Mouse (Mus musculus): ENCODE data around the gene Fbxl19. TPM values are rescaled to one million over a fixed set of nuclear protein-coding genes. Genes with fewer than 3 reads are reported as not detected.
A peak's percentile ranks its signal among the peaks of the same experiment; 100 is the strongest.

The Fbxl19 gene
- total RNA-seq (2012; rRNA removed) (25.1 and 28.2 TPM in 2 replicates), total RNA-seq (2014; rRNA removed) (22.4 and 22.6 TPM in 2 replicates), polyA plus RNA-seq (2012; ENCODE audit: insufficient read length, low read depth) (29.3 and 31.7 TPM in 2 replicates)

DNA sequence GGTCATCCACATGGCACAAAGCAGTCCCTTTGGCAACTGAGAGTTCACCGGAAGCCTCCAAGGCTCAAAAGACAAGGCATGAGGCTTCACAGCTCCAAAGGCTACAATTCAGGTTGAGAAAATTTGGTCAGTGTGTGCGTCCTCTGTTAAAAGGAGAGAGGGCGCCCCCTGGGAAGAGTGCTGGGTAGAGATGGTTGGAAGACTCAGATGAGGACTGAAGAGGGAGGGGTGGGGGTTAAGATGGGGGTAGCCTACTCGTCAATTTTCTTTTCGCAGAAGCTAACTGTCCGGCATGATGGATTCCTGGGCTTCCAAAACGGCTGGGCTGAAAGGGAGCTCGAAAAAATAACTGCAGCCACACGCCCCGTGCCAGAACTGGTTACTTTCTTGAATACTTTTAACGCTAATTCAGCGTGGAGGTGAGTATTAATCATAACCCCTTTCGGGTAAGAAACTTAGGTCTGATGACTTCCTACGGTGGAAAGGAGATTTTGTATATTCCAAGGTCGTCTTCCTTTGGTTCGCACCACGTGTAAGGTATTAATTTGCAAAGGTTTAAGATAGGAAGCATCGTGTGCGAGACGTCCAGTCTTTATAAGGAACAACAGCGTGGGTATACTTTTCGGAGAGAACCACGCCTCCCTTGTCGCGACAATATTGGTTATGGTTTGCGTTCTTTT, at the start of gene Fbxl19:
Fbxl19 (plus strand) TSS at position 178 of the 680 bp plus-strand sequence.
- dilution Hi-C loops (cut with MboI; ENCODE audit: extremely low pct_ligation_motif_present, extremely low pct_unique_long_range_greater_than_20kb, low sequenced_read_pairs): no loop called here
- H3K4me3 ChIP-seq (replicated peaks in 1 of 3; ENCODE audit: low read depth in 2 of 3, low read length in 2 of 3, poor library complexity in 1 of 3): peak within 1 kb of the TSS; percentile 71 to 98 (median 87)
- in situ Hi-C loops (cut with MboI; ENCODE audit: low pct_ligation_motif_present, low pct_unique_long_range_greater_than_20kb, low sequenced_read_pairs): no loop called here
- no peaks in the 10 kb centered on the region for H3K27me3 ChIP-seq (replicated peaks)
- TF ChIP-seq CTCF (conservative IDR thresholded peaks at IDR 0.05 in 1 of 2, IDR thresholded peaks at IDR 0.05 in 1 of 2; ENCODE audit: low read depth in 2 of 2, low read length in 2 of 2) (peak; percentile 28 to 86; a peak in 2 of 4 replicates), MYC (IDR thresholded peaks at IDR 0.05; ENCODE audit: low read depth, low read length) (peak; percentile 70), GABPA (IDR thresholded peaks at IDR 0.05; ENCODE audit: insufficient replicate concordance, low read depth, low read length) (no peak), POLR2AphosphoS2 (IDR thresholded peaks at IDR 0.05; ENCODE audit: low read depth, low read length) (no peak), ELF1 (IDR thresholded peaks at IDR 0.05; ENCODE audit: low read depth, low read length) (peak; percentile 39; the same call in 1 of the 2 replicates), MAX (IDR thresholded peaks at IDR 0.05; ENCODE audit: low read length) (peak; percentile 64), RCOR1 (conservative IDR thresholded peaks at IDR 0.05; ENCODE audit: low read depth, low read length) (0 out of 2 replicates have a peak, but pooled peaks have one; percentile 36), MXI1 (IDR thresholded peaks at IDR 0.05; ENCODE audit: low read depth, low read length) (peak; percentile 56), JUND (conservative IDR thresholded peaks at IDR 0.05; ENCODE audit: low read depth, low read length) (no peak), JUN (IDR thresholded peaks at IDR 0.05; ENCODE audit: insufficient read depth, low read depth, low read length) (no peak), KAT2A (IDR thresholded peaks at IDR 0.05; ENCODE audit: insufficient replicate concordance, low read length) (no peak), MAZ (IDR thresholded peaks at IDR 0.05; ENCODE audit: low read depth, low read length) (peak; percentile 95), MAFK (IDR thresholded peaks at IDR 0.05; ENCODE audit: insufficient replicate concordance, low read length) (no peak), PAX5 (IDR thresholded peaks at IDR 0.05; ENCODE audit: low read length) (no peak), POLR2A (IDR thresholded peaks at IDR 0.05; ENCODE audit: low read depth, low read length) (peak; percentile 28), ZKSCAN1 (IDR thresholded peaks at IDR 0.05; ENCODE audit: borderline replicate concordance, low read depth, low read length) (no peak), SIN3A (IDR thresholded peaks at IDR 0.05; ENCODE audit: low read length) (peak; percentile 62; the same call in 1 of the 2 replicates), SMC3 (IDR thresholded peaks at IDR 0.05; ENCODE audit: low read depth, low read length) (peak; percentile 69), ZMIZ1 (IDR thresholded peaks at IDR 0.05; ENCODE audit: low read depth, low read length) (0 out of 2 replicates have a peak, but pooled peaks have one; percentile 53), HCFC1 (IDR thresholded peaks at IDR 0.05; ENCODE audit: low read depth, low read length) (peak; percentile 54), USF1 (IDR thresholded peaks at IDR 0.05; ENCODE audit: low read depth, low read length) (no peak), E2F4 (IDR thresholded peaks at IDR 0.05; ENCODE audit: insufficient replicate concordance, low read depth, low read length) (0 out of 2 replicates have a peak, but pooled peaks have one; percentile 26), MEF2A (IDR thresholded peaks at IDR 0.05; ENCODE audit: borderline replicate concordance, low read depth, low read length) (0 out of 2 replicates have a peak, but pooled peaks have one; percentile 32), RAD21 (IDR thresholded peaks at IDR 0.05; ENCODE audit: low read depth, low read length) (peak; percentile 56), BHLHE40 (IDR thresholded peaks at IDR 0.05; ENCODE audit: low read depth, low read length) (no peak), NELFE (IDR thresholded peaks at IDR 0.05; ENCODE audit: low read depth, low read length) (peak; percentile 51), ETS1 (conservative IDR thresholded peaks at IDR 0.05; ENCODE audit: low read depth, low read length) (no peak), TCF12 (IDR thresholded peaks at IDR 0.05; ENCODE audit: low read depth, low read length) (no peak), ZC3H11A (IDR thresholded peaks at IDR 0.05; ENCODE audit: low read depth, low read length) (peak; percentile 32; the same call in 1 of the 2 replicates), USF2 (conservative IDR thresholded peaks at IDR 0.05; ENCODE audit: low read depth, low read length) (no peak), EP300 (IDR thresholded peaks at IDR 0.05; ENCODE audit: low read length) (no peak), UBTF (IDR thresholded peaks at IDR 0.05; ENCODE audit: low read depth, low read length) (0 out of 2 replicates have a peak, but pooled peaks have one; percentile 36), NRF1 (IDR thresholded peaks at IDR 0.05; ENCODE audit: low read depth, low read length) (no peak), ZNF384 (IDR thresholded peaks at IDR 0.05; ENCODE audit: low read depth, low read length) (no peak), CHD2 (IDR thresholded peaks at IDR 0.05; ENCODE audit: low read length) (0 out of 2 replicates have a peak, but pooled peaks have one; percentile 24), IRF4 (IDR thresholded peaks at IDR 0.05; ENCODE audit: low read depth, low read length) (peak; percentile 49; the same call in 1 of the 2 replicates), CHD1 (IDR thresholded peaks at IDR 0.05; ENCODE audit: low read depth, low read length) (no peak; the same call in 1 of the 2 replicates), TBP (conservative IDR thresholded peaks at IDR 0.05; ENCODE audit: low read depth, low read length) (no peak)
- peak within 1 kb of the TSS; percentile 73 for H3K9ac ChIP-seq (ENCODE audit: insufficient read depth, low read depth)
- peak within 1 kb of the TSS; percentile 73 for H3K27ac ChIP-seq (ENCODE audit: insufficient read depth, low read depth)
- H3K9me3 ChIP-seq (replicated peaks; ENCODE audit: low read length): peaks cover 2% of the 10 kb centered on the region
- H3K4me1 ChIP-seq (ENCODE audit: control insufficient read depth in 1 of 2, insufficient read depth in 2 of 2): peaks cover 4 to 18% of the 10 kb centered on the region in 2 experiments; a peak in 3 of 4 replicates
- H3K79me2 ChIP-seq (replicated peaks; ENCODE audit: control insufficient read depth, extremely low read depth, insufficient read depth, poor library complexity, severe bottlenecking): no peaks in the 10 kb centered on the region
- H3K4me2 ChIP-seq (ENCODE audit: insufficient read depth, low read depth, poor library complexity, severe bottlenecking): peak within 1 kb of the TSS; percentile 87
- peak; percentile 82 for DNase-seq (ENCODE audit: extremely low read depth)
- H3K36me3 ChIP-seq (replicated peaks in 1 of 2; ENCODE audit: control insufficient read depth in 1 of 2, insufficient read depth in 1 of 2, low read length in 1 of 2): peaks cover 16 to 19% of the 10 kb centered on the region in 2 experiments

Data from CH12.LX (cell line).